Mouse (Mus musculus) left cerebral cortex, adult 8-10 months (tissue): ENCODE data around the gene Ffar3. TPM values are rescaled to one million over a fixed set of nuclear protein-coding genes. Genes with fewer than 3 reads are reported as not detected.

Source experiments
- total RNA-seq, 4 experiments: library from RNA; stranded (reverse); gene quantifications; 2 replicates each; pipeline ENCODE4 v1.2.4; 2022

The Ffar3 gene
- total RNA-seq, 4 experiments from 2014 or later = not detected

Other genes with a start within 250 kb of the Ffar3 start
- under 1 TPM in 3 of 4 experiments, not detected in 1; 0.23 to 0.51 (median 0.35) TPM for gene Upk1a, start 243.3 kb downstream of the Ffar3 start, total RNA-seq
- 100 to 1,000 TPM; 641 to 753 (median 694) TPM for gene Cox6b1, start 230.0 kb downstream of the Ffar3 start, total RNA-seq
- not detected for gene Etv2, start 220.3 kb downstream of the Ffar3 start, total RNA-seq
- gene Rbm42, start 205.9 kb downstream of the Ffar3 start, total RNA-seq = 10 to 100 TPM; 57.5 to 68.0 (median 63.6) TPM
- 1 to 10 TPM; 5.6 to 9.1 (median 7.3) TPM for gene Haus5, start 191.2 kb downstream of the Ffar3 start, total RNA-seq
- not detected for gene Pmis2, start 184.6 kb downstream of the Ffar3 start, total RNA-seq
- not detected for gene 2200002J24Rik, start 157.3 kb downstream of the Ffar3 start, total RNA-seq
- 1 to 10 TPM in 3 of 4 experiments, under 1 TPM in 1; 0.57 to 2.0 (median 1.6) TPM for gene Atp4a, start 144.0 kb downstream of the Ffar3 start, total RNA-seq
- 100 to 1,000 TPM; 113 to 127 (median 115) TPM for gene Tmem147, start 126.6 kb downstream of the Ffar3 start, total RNA-seq
- not detected for gene Gapdhs, start 112.5 kb downstream of the Ffar3 start, total RNA-seq
- gene Sbsn, start 104.7 kb downstream of the Ffar3 start, total RNA-seq = 10 to 100 TPM; 12.0 to 17.3 (median 13.7) TPM
- gene Dmkn, start 92.4 kb downstream of the Ffar3 start, total RNA-seq = 1 to 10 TPM; 4.1 to 5.2 (median 4.7) TPM
- not detected for gene Krtdap, start 68.3 kb downstream of the Ffar3 start, total RNA-seq
- not detected for gene Ffar2, start 32.4 kb downstream of the Ffar3 start, total RNA-seq
- gene Ffar1, start 5.4 kb upstream of the Ffar3 start, total RNA-seq = not detected
- 1 to 10 TPM in 1 of 4 experiments, under 1 TPM in 2, not detected in 1; 0.24 to 1.8 (median 0.37) TPM for gene Cd22, start 24.2 kb upstream of the Ffar3 start, total RNA-seq
- 100 to 1,000 TPM; 200 to 254 (median 210) TPM for gene Mag, start 58.7 kb upstream of the Ffar3 start, total RNA-seq
- not detected for gene Hamp2, start 68.5 kb upstream of the Ffar3 start, total RNA-seq
- gene Hamp, start 87.9 kb upstream of the Ffar3 start, total RNA-seq = 1 to 10 TPM in 1 of 4 experiments, not detected in 3; 1.1 TPM
- 100 to 1,000 TPM; 114 to 125 (median 120) TPM for gene Usf2, start 100.6 kb upstream of the Ffar3 start, total RNA-seq
- 1 to 10 TPM; 5.2 to 6.6 (median 6.1) TPM for gene Lsr, start 117.3 kb upstream of the Ffar3 start, total RNA-seq
- under 1 TPM in 2 of 4 experiments, not detected in 2; 0.18 to 0.30 TPM for gene Fam187b, start 117.6 kb upstream of the Ffar3 start, total RNA-seq
- gene Fxyd5, start 186.3 kb upstream of the Ffar3 start, total RNA-seq = 10 to 100 TPM; 25.8 to 33.5 (median 30.0) TPM
- 100 to 1,000 TPM; 162 to 173 (median 169) TPM for gene Fxyd7, start 195.3 kb upstream of the Ffar3 start, total RNA-seq
- 100 to 1,000 TPM in 2 of 4 experiments, 10 to 100 TPM in 2; 57.6 to 144 (median 110) TPM for gene Fxyd1, start 201.0 kb upstream of the Ffar3 start, total RNA-seq
- 10 to 100 TPM; 35.0 to 50.6 (median 40.8) TPM for gene Lgi4, start 203.2 kb upstream of the Ffar3 start, total RNA-seq
- 1 to 10 TPM in 3 of 4 experiments, under 1 TPM in 1; 0.75 to 2.1 (median 1.2) TPM for gene Fxyd3, start 220.5 kb upstream of the Ffar3 start, total RNA-seq